Mouse (Mus musculus) cerebellum, adult 11-12 months (tissue): ENCODE measurements around the gene Prkaa1.
"Not testable (repeated sequence)": the region's sequence is repeated elsewhere in the genome, so short reads cannot be mapped to it uniquely, and the experiment has no call there.

Source experiments
- DNase-seq: peaks from one replicate; pipeline ENCODE4 v3.0.0; 2022

Prkaa1 gene

DNA sequence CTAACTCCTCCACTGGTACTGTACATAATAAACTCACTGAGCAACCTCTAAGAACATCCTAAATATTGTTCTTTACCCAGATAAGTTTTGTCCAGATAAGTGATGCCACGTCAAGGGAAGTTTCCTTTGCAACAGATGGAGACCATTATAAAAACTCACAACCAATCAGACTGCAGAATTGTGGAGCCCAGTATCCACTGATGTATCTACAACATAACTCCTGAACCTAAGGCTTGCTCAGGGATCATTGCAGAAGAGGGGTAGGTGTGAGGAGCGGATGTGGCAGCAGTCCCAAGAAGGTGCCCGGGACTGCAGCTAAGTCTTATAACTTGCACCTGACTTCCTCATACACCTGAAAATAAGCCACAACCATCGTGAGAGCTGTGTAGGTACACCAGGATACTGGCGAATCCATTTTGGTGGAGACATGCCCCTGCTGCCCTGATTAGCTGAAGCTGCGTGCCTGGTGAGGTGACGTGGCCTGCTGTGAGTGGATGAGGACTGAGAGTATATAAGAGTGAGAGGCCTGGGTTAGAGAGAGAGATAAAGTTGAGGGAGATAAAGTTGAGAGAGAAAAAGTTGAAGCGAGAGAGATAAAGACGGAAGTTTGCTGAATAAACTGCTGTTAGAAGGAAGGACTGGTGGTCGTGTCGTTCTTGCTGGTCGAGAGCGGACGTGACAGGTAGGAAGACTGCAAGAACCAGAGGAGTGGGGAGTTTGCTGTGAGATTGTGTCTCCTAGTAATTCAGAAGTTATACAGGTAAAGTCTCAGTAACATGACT, 12.6 kb upstream of the Prkaa1 start:
- not testable (repeated sequence) for DNase-seq

GRCm38 (mm10) chr15:5133301-5133700, 10.4 kb upstream of the Prkaa1 start:
- no peak for DNase-seq

GRCm38 (mm10) chr15:5134179-5134578, 9.5 kb upstream of the Prkaa1 start:
- no peak for DNase-seq

DNA sequence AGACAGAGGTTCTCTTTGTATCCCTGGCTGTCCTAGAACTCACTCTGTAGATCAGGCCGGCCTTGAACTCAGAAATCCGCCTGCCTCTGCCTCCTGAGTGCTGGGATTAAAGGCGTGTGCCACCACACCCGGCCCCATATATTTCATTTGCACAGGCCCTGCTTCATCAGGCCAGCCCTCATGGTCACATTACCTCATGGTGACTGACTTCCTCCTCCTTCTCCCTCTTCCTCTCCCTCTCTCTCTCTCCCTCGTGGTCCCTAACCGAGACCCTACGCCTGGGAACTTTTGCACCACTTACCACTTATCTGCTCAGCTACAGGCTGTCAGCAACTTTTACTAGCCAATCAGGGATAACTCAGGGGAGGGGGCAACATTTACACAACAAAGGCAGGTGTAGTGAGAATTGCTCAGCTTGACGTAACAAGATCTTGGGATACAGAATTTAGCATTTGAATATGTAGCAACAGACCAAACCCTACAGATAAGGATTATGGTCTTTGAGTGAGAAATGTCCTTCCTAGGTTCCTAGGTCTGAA, 8.6 kb upstream of the Prkaa1 start:
- no peak for DNase-seq

DNA sequence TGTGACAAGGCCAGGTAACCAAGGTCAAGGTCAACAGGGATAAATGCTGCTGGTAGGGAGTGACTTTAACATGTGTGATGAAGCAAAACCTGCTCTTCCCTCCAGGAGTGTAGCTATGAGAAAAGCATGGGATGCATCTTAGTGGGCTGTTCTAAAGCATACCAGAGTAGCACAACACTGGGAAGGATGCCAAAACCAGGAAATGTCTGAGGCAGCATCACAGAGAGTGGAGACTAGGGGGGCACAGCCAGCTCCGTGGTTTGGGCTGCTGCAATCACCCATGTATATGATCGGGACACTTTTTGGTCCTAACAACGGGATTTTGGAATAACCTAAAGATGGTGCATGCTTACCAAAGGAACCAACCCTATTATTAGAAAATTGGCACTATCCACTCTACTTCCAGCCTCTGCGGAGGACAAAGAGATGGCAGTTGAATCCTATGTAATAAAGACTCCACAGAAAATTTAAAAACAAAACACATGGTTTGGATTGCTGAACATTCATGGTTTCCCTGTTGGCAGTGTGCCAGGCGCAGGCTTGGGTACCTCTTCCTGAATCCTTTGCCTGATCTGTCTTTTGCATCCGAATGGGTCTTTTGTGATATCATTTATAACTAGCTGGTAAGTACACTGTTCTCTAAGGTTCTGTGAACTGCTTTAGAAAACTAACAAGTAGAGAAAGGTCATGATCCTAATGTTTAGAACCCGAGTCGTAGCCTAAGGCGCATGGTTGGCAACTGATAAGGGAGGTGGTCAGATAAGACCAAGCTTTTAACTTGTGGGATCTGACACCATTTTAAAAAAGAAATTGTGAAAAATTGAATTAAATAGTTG, 5.4 kb upstream of the Prkaa1 start:
- no peak for DNase-seq

DNA sequence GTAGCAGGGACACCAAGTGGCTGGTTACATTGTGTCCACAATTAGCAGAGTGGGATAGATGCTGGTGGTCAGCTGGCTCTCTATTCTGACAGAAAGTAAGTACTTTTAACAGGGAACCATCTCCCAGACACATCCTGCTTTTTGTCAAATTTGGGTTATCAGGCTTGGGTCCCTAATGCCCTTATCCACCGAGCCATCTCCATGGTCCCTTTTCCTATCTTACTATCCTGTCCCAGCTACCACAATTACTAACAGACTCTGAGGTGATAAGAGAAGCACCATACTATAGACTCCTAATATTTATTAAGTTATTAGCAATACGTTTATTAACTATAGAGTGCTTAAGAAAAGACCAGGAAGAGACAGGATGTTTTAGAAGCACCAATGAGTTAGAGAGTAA, 4.3 kb upstream of the Prkaa1 start:
- DNase-seq: no peak

DNA sequence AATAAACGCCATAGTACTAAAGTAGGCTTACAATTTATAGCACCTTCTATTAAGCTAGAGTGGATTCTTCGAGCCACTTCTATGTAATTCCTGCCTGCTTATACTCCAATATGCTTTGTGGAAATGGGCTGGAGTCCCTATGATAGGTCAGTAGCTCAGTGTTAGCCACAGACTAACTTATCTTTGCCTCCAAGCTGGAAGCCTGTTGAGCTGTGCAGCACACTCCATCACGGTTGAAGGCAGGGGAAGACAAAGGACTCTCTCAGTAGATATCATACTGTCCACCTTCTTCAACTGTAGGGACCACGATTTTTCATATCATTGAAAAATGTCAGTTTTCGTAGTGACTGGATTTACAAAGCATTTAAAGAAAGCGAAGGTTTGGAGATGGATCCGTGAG, 3.8 kb upstream of the Prkaa1 start:
- no peak for DNase-seq

- DNase-seq: no peak
Observed at GRCm38 (mm10) chr15:5140357-5140756, 3.3 kb upstream of the Prkaa1 start.

GRCm38 (mm10) chr15:5142047-5142446, 1.6 kb upstream of the Prkaa1 start:
- no peak for DNase-seq

DNA sequence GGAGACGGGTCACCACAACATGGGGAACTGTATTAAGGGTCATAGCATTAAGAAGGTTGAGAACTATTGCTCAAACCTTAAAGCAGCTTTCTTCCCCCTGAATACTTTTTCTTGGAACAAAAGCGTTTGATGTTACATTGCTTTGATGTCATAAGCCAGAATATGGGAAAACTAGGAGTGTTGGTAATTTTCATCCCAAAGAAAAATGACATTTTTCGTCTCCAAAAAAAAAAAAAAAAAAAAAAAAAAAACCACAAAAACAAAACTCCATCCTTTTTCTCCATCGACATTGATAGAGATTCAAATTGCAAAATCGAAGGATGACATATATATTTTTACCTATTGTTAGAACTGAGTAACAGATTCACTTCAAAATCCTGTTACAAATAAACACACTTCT, 947 bp upstream of the Prkaa1 start:
- no peak for DNase-seq

DNA sequence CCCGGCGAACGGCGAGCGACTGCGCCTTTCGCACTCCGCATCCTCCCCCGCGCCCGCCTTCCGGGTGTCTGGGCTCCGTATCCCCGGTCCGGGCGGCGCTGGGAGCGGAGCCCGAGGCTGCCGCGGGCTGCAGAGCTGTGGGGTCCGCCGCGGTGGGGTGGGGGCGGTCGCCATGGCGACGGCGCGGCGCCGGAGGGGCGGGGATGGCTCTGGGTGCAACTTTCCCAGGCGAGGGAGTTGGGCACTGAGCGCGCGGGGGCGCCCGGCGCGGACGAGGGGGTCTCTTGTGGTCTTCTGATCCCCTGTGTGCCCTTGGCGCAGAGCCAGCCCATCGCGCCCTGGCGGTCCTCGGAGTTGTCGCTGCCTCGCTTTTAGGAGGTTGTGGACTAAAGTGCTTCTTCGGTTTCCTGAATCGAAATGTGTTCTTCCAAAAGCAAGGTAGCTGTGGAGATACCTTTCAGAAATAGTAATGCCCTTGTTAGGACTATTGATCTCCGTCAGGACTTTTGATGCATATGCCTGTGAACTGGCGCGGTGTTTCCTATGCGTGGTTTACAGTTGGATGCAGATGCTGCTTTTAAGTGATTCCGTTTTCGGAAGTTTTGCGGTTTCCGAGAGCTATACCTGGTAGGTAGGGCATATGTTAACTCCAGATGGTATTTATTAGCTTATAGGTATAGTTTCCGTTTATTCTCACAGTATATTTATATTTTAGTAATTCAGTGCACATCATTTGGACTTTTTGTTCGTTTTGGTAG, 539 bp downstream of the Prkaa1 start:
- peak; percentile 79 for DNase-seq

GRCm38 (mm10) chr15:5145196-5145945, 1.7 kb downstream of the Prkaa1 start:
- no peak for DNase-seq

DNA sequence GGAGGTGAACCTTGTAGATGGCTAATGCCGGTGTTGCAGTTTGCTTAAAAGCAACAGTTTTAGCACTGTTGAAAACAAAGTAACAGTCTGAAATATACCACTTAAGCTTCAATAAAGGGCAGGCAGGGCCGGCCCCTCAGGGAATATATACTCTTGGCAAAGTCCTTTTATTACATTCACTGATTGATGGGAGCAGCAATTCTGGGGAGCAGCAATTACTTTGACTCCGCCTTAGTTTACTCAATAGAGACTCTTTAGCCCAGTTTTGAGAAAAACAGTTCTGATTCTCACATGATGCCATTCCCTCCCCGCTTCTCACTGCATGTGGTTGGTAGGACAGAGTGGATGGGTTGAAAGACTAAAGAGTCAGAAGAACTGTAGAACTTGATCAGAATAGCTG, 5.5 kb downstream of the Prkaa1 start:
- DNase-seq: no peak

DNA sequence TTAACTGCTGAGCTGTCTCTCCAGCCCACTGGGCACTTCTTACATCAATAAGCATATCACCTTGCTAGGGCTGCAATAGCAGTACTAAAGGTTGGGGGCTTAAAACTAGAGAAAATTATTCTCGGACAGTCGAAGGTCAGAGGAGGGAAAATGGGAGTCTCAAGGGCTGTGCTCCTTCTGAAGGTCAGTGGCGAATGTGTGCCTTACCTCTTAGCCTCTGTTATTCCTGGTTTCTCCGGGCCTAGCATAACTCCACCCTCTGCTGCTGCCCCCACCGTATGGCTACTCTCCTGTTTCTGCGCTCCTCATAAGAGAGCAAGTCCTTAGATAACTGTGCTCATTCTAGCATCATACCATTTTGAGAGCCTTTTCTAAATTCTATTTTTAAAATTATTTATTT, 8.5 kb downstream of the Prkaa1 start:
- no peak for DNase-seq

DNA sequence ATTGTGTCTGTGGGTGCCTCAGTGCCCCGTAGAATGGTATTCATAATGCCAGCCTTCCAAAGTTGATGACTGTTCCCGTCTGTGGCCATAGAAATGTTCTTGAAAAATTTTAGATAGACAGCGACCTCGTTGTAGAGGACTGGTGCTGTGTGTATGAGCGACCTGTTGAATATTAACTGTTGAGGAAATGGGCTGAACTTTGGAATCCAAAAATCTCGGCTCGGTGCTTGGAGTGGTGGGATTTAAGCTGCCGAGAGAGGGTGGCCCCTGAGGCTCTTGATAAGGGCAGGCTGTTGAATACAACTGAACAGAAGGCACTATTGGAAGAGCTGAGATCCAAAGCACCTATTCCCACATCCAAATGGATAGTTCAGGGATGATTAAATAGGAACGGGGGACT, 11.0 kb downstream of the Prkaa1 start:
- no peak for DNase-seq

DNA sequence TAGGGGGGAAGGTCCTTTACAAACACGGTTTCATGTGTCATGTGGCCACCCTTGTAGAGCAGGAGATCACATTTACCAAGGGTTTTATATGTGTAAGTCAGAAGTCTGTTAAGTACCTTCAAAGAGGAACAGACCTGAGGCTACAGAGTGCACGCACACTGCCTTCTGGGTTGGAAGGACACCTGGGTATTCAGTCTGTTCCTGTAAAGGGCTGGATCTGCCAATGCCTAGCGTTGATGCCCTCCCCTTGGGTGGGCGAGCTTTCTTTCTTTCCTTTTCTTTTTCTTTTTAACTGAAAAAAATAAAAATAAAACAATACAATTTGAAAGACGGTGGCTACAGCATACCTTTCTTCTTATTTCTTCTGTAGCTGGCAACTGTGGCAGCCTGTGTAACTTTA, 11.4 kb downstream of the Prkaa1 start:
- no peak for DNase-seq

DNA sequence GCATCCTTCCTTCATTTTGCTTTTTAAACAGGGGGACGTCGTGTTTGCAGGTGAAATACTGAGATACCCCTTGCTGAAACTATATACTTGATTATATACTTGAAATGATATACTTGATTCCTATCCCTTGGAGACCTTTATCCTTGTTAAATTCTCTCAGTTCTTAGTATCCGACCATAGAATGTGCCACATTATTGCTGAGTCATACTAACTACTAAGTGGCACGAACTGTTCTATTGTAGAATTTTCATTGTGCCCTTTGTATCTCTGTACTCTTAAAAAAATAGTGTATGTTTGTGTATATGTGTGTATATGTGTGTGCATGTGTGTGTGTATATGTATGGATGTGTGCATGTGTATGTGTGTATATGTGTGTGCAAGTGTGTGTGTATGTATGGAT, 12.7 kb downstream of the Prkaa1 start:
- no peak for DNase-seq

DNA sequence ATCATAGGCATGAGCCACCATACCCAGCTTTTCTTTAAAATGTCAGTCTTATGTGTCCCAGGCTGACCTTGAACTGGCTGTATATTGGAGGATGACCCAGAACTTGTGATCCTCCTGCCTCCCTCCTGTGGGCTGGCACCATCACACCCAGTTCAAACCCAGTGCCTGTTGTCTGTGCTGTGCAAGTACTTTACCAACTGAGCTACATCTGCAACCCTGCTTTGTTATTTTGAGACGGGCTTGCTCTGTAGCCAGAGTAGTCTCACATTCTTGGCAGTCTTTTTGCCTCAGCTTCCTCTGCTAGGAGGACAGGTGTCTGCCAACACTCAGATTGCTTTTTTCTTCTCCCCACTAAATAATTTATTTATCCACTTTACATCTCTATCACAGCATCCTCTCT, 13.7 kb downstream of the Prkaa1 start:
- DNase-seq: no peak

DNA sequence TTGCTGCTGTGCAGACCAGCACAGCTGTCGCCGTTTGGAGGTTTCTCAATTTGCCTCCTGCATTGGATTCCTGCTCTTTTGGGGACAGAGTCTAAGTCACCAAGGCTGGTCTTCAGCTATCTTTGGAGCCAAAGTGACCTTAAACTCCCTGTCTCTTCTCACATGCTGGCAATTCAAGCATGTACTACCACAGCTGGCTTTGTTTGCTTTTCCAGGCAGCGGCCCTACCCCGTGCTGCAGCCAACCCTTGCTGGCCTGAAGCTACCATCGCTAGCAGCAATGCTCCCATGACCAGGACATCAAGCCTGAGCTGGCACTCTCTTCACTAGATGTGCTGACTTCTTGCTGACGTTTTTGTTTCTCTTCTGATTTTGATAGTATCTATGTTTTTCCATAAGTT, 15.2 kb downstream of the Prkaa1 start:
- no peak for DNase-seq

- no peak for DNase-seq
Observed at GRCm38 (mm10) chr15:5165121-5165773, 21.6 kb downstream of the Prkaa1 start.

- no peak for DNase-seq
Observed at GRCm38 (mm10) chr15:5173217-5173820, 29.7 kb downstream of the Prkaa1 start.
